Mouse (Mus musculus): Measurements from ENCODE around the gene Tfap4.

The Tfap4 gene

GRCm38 (mm10) chr16:4559715-4560144 is at the start of gene Tfap4:
Gene Tfap4 (minus strand): TSS chr16:4559854.
- peak; percentile 94 for DNase-seq (ENCODE audit: low spot score)

- no peak for DNase-seq (ENCODE audit: low spot score)
Measured at GRCm38 (mm10) chr16:4608532-4609059, 48.9 kb upstream of the Tfap4 start.

DNA sequence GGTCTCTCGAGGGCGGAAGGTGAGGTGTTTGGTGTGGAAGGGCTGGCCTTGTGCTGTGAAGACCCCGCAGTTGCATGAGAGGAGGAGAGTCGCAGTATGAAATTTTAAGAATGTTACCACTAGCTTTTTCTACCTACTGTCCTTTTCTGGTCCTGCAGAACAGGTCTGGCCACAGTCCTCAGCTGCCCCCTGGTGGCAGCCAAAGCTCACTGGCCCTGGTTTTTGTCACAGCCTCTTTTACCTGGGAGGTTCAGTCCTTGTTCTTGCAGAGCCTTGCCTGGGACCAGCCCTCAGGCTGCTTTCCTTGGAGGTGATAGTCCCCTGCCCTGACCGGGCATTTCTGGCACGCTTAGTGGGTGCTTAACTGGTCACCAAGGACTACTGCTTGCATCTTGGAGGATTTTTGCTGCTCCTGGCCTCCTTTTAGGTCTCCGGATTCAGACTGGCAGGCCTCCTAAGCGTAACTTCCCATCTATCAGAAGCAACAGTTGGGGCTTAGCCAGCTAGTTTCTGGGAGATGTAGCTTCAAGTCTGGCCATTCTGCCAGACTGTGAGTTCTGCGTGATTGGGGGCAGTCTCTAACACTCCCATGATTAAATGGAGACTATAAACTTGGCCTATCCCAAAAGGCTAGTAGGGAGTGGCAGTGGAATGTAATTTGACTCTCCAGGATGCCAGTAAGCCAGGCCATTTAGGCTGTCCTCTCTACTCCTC is 48.3 kb upstream of the Tfap4 start:
- peak; percentile 89 for DNase-seq (ENCODE audit: low spot score)

GRCm38 (mm10) chr16:4606431-4607084 is 46.9 kb upstream of the Tfap4 start:
- peak; percentile 35 for DNase-seq (ENCODE audit: low spot score)

GRCm38 (mm10) chr16:4605514-4606131 is 46.0 kb upstream of the Tfap4 start:
- DNase-seq (ENCODE audit: low spot score), result peak; percentile 43

- DNase-seq (ENCODE audit: low spot score), result no peak
Measured at GRCm38 (mm10) chr16:4604293-4604837, 44.7 kb upstream of the Tfap4 start.

DNA sequence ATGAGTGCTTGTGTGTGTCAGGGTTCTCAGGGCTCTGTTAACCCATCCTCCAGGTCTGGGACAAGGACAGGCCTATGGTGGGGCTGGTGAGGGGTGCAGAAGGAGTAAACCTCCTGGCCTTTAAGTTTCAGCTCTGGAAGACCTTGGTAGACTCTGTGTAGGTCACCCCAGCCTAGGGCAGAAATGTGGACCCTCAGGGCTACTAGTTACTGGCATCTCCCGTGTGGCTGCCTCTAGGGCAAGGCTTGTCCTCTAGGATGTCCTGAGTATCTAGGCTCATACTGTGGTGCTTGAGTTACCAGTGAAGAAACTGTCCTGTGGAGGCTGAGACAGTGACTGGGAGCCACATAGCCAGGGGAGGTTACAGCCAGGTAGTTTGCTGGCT is 43.8 kb upstream of the Tfap4 start:
- DNase-seq (ENCODE audit: low spot score), result no peak

- DNase-seq (ENCODE audit: low spot score), result peak; percentile 26
Measured at GRCm38 (mm10) chr16:4602766-4603452, 43.3 kb upstream of the Tfap4 start.

DNA sequence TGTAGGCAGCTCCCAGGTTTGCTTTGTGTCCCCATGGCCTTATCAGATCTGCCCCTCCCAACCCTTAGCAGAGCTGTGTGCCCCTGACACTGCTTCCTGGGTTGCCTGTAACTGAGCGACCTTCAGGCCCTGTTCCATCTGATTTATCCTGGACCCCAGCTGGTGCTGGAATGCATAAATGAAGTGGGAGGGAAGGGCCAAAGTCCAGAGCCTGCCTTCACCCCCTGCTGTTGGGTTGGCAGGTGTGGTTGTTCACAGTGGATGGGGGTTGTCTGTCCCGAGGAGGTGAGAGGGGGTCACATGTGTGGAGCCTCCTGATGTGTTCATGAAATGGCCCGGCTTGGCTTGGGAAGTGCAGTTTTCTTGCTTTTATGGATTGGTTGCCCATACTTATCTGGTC is 42.5 kb upstream of the Tfap4 start:
- DNase-seq (ENCODE audit: low spot score), result peak; percentile 39

DNA sequence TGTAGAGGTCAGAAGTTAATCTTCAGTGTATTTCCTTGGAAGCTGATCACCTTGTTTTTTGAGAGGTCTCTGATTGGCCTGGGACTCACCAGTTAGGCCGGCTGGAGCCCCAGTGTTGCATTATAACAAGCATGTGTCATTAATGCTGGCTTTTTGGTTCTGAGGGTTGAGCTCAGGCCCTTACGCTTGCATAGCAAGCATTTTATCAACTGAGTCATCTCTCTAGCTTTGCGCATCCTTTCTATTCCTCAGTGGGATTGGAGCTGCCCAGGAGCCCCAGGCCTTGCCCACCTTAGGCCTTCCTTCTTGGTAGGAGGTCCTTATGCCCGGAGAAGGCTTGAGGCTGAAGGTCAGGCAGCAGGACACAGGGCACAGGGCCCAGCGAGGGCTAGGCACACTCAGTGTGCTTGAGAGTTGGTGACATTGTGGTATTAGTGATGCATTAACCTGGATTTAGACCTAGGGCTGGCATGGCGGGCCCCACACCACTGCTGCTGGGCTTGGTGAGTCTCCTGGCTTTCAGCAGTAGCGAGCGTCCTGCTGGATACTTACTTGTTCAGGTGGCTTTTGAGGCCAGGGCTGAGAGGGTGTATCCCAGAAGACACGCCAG is 41.2 kb upstream of the Tfap4 start:
- DNase-seq (ENCODE audit: low spot score), result no peak

DNA sequence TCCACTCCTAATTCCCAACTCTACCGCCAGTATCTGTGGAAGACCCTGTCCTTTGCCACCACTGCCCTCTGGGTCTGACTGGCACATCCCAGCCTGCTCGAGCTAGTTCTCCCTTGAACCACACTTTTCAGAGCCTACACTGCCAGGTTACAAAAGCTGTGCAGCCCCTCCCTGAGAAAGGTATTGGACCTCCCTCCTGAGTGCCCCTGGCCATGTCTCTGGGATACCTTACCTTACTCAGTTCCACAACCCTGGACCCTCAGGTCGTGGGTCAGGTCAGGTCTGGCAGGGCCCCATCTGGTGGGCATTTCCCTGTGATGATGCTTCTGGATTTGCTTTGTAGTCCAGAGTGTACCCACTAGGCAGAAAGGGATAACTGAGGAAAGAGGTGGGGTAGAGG is 40.0 kb upstream of the Tfap4 start:
- DNase-seq (ENCODE audit: low spot score), result no peak

- DNase-seq (ENCODE audit: low spot score), result peak; percentile 60
Measured at GRCm38 (mm10) chr16:4598891-4599543, 39.4 kb upstream of the Tfap4 start.

- no peak for DNase-seq (ENCODE audit: low spot score)
Measured at GRCm38 (mm10) chr16:4598041-4598440, 38.4 kb upstream of the Tfap4 start.

DNA sequence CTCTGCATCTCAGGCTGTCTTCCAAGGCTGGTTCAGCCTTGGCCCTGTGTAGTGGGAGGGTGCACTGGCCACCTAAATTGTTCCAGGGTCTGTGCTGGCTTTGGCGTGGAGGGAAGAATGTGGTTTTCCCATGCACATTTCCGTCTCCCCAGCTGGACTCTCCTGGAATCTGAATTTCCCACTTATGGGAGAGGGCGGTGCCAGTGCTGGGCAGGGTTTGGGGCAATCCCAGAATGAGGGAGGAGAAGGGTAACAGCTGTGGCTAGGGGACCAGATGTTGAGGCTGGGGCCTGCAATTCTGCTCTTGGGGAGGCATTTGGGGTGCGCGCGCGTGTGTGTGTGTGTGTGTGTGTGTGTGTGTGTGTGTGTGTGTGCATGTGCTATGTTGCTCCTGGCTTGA is 37.6 kb upstream of the Tfap4 start:
- no peak for DNase-seq (ENCODE audit: low spot score)

DNA sequence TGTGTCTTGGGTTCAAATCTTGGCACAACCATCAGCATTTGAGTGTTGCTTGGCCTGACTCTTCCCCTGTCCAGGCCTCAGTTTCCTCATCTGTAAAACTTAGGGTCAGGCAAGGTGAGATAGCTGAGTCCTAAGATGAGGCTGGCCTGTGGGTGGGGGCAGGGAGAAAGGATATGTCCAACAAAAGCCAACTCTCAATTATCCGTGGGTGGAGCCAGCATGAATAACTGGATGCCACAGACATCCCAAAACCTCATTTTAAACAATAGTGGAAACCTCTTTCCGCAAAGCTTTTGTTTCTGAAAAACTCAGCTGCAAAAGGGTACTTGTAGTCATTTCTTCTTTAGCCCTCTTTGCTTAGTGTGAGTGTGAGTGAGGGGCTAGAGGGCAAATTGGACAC is 37.2 kb upstream of the Tfap4 start:
- DNase-seq (ENCODE audit: low spot score), result no peak

- peak; percentile 88 for DNase-seq (ENCODE audit: low spot score)
Measured at GRCm38 (mm10) chr16:4596141-4596728, 36.6 kb upstream of the Tfap4 start.

DNA sequence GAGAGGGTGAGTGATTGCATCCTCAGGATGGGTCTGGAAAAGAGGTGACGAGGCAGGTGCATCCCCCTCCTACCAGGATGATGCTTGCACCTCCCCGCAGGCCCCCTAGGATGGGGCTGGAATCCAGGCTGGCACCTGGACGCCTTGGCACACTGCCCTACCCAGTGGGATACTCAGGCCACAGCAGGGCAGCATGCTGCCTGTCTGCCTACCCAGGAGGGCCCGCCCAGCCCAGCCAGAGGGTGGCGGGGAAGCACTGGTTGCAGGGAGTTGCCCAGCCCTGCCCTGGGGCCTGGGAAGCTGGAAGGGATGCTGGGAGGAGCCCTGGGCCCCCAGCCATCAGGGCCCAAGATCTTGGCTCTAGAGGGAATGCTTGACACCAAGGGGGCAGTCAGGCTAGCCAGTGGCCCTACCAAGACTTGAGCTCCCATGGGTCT is 35.9 kb upstream of the Tfap4 start:
- no peak for DNase-seq (ENCODE audit: low spot score)

DNA sequence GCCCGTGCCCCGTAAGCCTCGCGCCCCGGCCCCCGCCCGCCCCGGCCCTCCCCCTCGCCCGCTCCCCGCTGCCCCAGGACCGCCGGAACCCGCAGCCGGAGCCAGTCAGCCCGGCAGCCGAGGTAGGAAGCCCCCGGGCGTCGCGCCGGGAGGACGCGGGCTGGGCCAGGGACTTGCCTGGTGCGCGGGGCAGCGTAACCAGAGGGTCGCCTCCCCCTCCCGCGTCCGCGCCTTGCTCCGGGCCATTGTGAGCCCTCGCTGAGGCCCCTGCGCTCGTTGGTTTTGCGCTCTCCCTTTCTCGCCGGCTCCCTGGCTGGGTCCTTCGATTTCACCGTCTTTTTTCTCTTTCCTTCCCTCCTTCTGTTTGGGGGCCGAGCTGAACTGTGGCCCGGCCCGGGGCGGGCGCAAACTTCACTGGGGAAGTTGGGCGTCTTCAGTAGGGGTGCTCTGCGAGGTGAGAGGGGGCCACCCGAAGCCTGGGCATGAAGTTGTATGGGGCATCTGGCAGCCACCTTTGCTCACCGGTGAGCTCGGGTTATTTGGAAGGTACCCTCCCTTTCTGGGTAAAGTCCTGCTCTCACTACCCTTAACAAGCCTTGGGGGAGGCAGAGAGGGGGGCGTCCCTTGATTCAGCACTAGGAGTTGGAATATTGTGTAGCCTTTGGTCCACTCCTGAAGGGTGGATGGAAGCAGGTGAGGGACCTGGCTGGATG is 35.3 kb upstream of the Tfap4 start:
- DNase-seq (ENCODE audit: low spot score), result peak; percentile 54

DNA sequence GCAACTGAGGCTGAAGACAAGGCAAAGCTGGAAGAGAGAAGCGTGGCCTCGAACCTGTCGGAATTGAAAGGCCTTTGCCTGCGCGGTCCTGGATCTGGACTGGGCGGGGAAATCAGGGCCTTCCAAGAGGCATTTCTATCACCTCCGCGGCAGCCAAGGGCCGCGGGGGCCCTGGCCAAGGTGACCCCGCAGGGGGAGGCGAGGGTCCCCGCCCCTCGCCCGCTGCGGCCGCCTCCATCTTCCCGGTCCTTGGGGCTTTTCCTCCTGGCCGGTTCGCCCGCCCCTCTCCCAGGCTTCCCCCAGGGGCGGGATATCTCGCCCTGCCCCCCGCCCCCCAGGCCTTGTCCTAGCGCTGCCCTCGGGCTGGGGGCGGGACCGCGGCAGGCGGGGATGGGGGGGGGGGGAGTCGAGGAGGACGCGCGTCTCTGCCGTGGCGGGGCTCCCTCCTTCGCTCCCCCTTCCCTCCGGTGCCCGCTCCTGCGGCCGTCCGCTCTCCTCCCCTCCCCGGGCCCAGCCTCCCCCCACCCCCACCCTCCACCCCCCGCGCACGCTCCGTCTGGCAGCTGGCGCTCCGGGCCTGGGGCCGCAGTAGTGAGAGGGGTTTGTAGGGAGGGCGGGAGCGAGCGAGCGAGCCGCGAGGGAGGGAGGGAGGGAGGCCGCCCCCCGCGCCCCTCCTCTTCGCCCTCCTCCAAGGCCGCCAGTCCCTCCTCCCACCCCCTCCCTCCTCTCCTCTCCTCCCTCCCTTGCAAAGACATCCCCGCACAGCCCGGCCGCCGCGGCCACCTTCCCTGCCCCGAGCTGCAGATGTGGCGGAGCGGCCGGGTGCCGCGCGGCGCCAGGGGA is 34.5 kb upstream of the Tfap4 start, which contains the start of gene Glis2:
Gene Glis2 (plus strand): TSS at position 743 of the 843 bp plus-strand sequence.
- DNase-seq (ENCODE audit: low spot score), result peak; percentile 92

Measured in embryo, embryonic 10.5 days (tissue).